Mouse (Mus musculus) intestine, embryonic 15.5 days (tissue): ENCODE measurements around the gene Tpsb2. TPM values are rescaled to one million over a fixed set of nuclear protein-coding genes. Genes with fewer than 3 reads are reported as not detected.
A peak's percentile ranks its signal among the peaks of the same experiment; 100 is the strongest.

ENCODE experiments used
- ATAC-seq: fragments of 200-750 bp; cut with Nextera tagmentation; 2 replicates; pipeline ENCODE4 v1.8.0; 2017; ENCODE audit warnings: moderate TSS enrichment, moderate library complexity
- H3K27ac ChIP-seq: fragments of 300-500 bp; sonication (generic); 2 replicates; pipeline ENCODE4 v1.5.1; 2015; ENCODE audit warnings: mild to moderate bottlenecking, inconsistent platforms
- H3K27me3 ChIP-seq: fragments of 300-500 bp; sonication (generic); replicated peaks from 2 replicates; pipeline ENCODE4 v1.6.1; 2015; ENCODE audit warnings: inconsistent platforms
- H3K36me3 ChIP-seq: fragments of 300-500 bp; sonication (generic); 2 replicates; pipeline ENCODE4 v1.6.1; 2015; ENCODE audit warnings: inconsistent platforms
- H3K4me1 ChIP-seq: fragments of 300-500 bp; sonication (generic); replicated peaks from 2 replicates; pipeline ENCODE4 v1.6.1; 2015; ENCODE audit warnings: inconsistent platforms
- H3K4me2 ChIP-seq: fragments of 300-500 bp; sonication (generic); replicated peaks from 2 replicates; pipeline ENCODE4 v1.6.1; 2015; ENCODE audit warnings: mild to moderate bottlenecking, inconsistent platforms
- H3K4me3 ChIP-seq: fragments of 300-500 bp; sonication (generic); replicated peaks from 2 replicates; pipeline ENCODE4 v1.5.1; 2015; ENCODE audit warnings: inconsistent platforms
- H3K9ac ChIP-seq: fragments of 300-500 bp; sonication (generic); 2 replicates; pipeline ENCODE4 v1.6.1; 2015; ENCODE audit warnings: inconsistent platforms
- H3K9me3 ChIP-seq: fragments of 300-500 bp; sonication (generic); 2 replicates; pipeline ENCODE4 v1.6.1; 2016; ENCODE audit warnings: inconsistent platforms
- WGBS: fragments of 180-500 bp; shearing (Covaris S2); methylation state at CpG from one replicate; pipeline ENCODE4 v1.1.7; 2015; 5-methylcytosine and 5-hydroxymethylcytosine counted together
- polyA plus RNA-seq: library from polyadenylated mRNA; unstranded; fragments of >200 nt; fragmentation: Nextera tagmentation; extraction: Ambion mirVana; gene quantifications from 2 replicates; pipeline ENCODE4 v1.2.1, GENCODE M21; 2015

The Tpsb2 gene
- polyA plus RNA-seq, 1 experiment from 2014 or later: 1.9 TPM

- ATAC-seq: no peak
- H3K9ac ChIP-seq: no peak overlapping the region
- 81% methylated on average over 7 of the region's 7 CpGs for WGBS
These were observed 42.3 kb downstream of the Tpsb2 start for GRCm38 (mm10) chr17:25408302-25408999.

DNA sequence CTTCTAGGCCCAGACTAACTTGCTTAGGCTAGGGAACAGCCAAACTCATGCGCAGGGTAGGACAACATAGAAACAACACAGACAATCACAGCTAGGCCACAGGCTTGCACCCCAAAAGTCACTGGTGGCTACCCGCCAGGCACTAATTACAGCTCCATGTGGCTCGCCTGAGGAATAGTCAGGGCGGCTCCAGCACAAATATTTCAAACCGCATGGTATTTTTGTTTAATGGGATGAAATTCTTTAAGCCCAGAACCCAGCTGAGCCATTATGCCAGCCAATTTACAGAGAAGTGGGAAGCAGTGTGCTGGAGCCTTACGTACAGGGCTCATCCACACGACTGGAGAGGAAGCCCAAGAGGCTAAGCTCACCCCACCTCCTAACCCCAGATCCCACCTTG lies 43.5 kb downstream of the Tpsb2 start:
- no peaks in the 10 kb centered on the region for H3K27me3 ChIP-seq
- 73% methylated on average over 7 of the region's 7 CpGs for WGBS
- H3K4me3 ChIP-seq: no peak overlapping the region
- H3K36me3 ChIP-seq: no peaks in the 10 kb centered on the region
- no peak for ATAC-seq
- no peak overlapping the region for H3K9ac ChIP-seq
- H3K4me1 ChIP-seq: peaks cover 52% of the 10 kb centered on the region
- no peak overlapping the region for H3K27ac ChIP-seq
- H3K4me2 ChIP-seq: no peak overlapping the region
- H3K9me3 ChIP-seq: no peaks in the 10 kb centered on the region

More at GRCm38 (mm10) chr17:25408302-25408999, 42.3 kb downstream of the Tpsb2 start:
- no peak overlapping the region for H3K4me3 ChIP-seq
- H3K27me3 ChIP-seq: no peaks in the 10 kb centered on the region
- H3K4me1 ChIP-seq: peaks cover 47% of the 10 kb centered on the region
- H3K4me2 ChIP-seq: no peak overlapping the region
- H3K36me3 ChIP-seq: no peaks in the 10 kb centered on the region
- H3K9me3 ChIP-seq: no peaks in the 10 kb centered on the region
- H3K27ac ChIP-seq: no peak overlapping the region

DNA sequence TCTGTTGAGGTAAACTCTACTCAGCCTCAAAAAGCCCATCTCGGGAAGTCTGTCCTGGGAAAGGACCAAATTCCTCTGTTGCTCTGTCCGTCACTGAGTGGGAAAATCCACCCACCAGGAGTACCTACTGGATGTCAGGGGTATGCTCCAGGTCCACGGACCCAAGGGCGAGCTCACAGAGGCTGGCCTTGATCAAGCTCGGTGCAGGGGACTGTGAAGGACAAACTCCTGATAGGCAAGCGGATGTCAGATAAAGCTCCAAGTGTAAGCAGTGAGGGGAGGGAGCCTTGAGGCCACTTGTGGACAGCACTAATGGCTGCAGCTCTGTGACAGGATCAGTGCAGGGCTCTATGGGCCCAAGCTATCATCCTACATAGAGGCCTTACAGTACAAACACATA lies 44.1 kb downstream of the Tpsb2 start:
- Histone ChIP-seq H3K4me3 (no peak overlapping the region), H3K4me1 (peaks cover 52% of the 10 kb centered on the region), H3K9me3 (no peaks in the 10 kb centered on the region), H3K9ac (no peak overlapping the region), H3K27me3 (no peaks in the 10 kb centered on the region), H3K4me2 (no peak overlapping the region), H3K27ac (no peak overlapping the region), H3K36me3 (no peaks in the 10 kb centered on the region)
- WGBS: 68% methylated on average over 6 of the region's 6 CpGs
- ATAC-seq: no peak

- Histone ChIP-seq H3K4me3 (no peak overlapping the region), H3K4me2 (no peak overlapping the region), H3K27ac (no peak overlapping the region), H3K27me3 (no peaks in the 10 kb centered on the region), H3K4me1 (peaks cover 53% of the 10 kb centered on the region), H3K9ac (no peak overlapping the region), H3K9me3 (no peaks in the 10 kb centered on the region), H3K36me3 (no peaks in the 10 kb centered on the region)
- 39% methylated on average over 7 of the region's 7 CpGs for WGBS
- no peak for ATAC-seq
These were observed 44.7 kb downstream of the Tpsb2 start for GRCm38 (mm10) chr17:25410786-25411185.

GRCm38 (mm10) chr17:25411251-25411650 lies 45.1 kb downstream of the Tpsb2 start:
- Histone ChIP-seq H3K9ac (no peak overlapping the region), H3K4me2 (no peak overlapping the region), H3K4me3 (no peak overlapping the region), H3K27ac (no peak overlapping the region), H3K4me1 (peaks cover 53% of the 10 kb centered on the region), H3K27me3 (no peaks in the 10 kb centered on the region), H3K36me3 (no peaks in the 10 kb centered on the region), H3K9me3 (no peaks in the 10 kb centered on the region)
- no peak for ATAC-seq
- WGBS: 46% methylated on average over 4 of the region's 4 CpGs

DNA sequence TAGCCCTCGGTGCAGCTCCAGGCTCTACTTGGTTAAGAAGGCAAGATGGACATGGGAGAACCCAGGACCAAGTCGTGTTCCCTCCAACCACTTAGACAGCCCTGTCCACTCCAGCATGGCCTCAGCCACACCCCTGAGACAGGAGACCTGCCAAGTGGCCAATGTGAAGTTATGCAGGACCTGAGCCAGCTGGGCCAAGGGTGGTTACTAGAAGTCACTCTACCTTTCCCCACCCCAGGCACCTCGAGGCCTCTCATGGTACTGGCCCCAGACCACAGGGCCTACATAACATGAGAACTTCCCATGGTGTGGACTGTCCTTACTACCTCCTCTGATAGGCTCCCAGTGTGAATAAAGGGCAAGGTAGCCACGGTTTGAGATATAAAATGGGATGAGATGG lies 48.1 kb downstream of the Tpsb2 start:
- ATAC-seq: no peak
- H3K36me3 ChIP-seq: no peaks in the 10 kb centered on the region
- H3K27me3 ChIP-seq: no peaks in the 10 kb centered on the region
- no peak overlapping the region for H3K4me2 ChIP-seq
- no peak overlapping the region for H3K27ac ChIP-seq
- H3K4me3 ChIP-seq: no peak overlapping the region
- H3K4me1 ChIP-seq: peaks cover 44% of the 10 kb centered on the region
- WGBS: 71% methylated on average over 4 of the region's 4 CpGs
- H3K9me3 ChIP-seq: no peaks in the 10 kb centered on the region
- no peak overlapping the region for H3K9ac ChIP-seq

GRCm38 (mm10) chr17:25414917-25415316 lies 48.8 kb downstream of the Tpsb2 start:
- H3K27me3 ChIP-seq: no peaks in the 10 kb centered on the region
- H3K9ac ChIP-seq: no peak overlapping the region
- H3K4me2 ChIP-seq: no peak overlapping the region
- H3K27ac ChIP-seq: peak overlapping the region; percentile 36; the same call in 1 of the 2 replicates
- 33% methylated on average over 3 of the region's 3 CpGs for WGBS
- H3K4me1 ChIP-seq: peaks cover 43% of the 10 kb centered on the region
- H3K9me3 ChIP-seq: no peaks in the 10 kb centered on the region
- no peak overlapping the region for H3K4me3 ChIP-seq
- no peaks in the 10 kb centered on the region for H3K36me3 ChIP-seq
- no peak; the same call in 1 of the 2 replicates for ATAC-seq

DNA sequence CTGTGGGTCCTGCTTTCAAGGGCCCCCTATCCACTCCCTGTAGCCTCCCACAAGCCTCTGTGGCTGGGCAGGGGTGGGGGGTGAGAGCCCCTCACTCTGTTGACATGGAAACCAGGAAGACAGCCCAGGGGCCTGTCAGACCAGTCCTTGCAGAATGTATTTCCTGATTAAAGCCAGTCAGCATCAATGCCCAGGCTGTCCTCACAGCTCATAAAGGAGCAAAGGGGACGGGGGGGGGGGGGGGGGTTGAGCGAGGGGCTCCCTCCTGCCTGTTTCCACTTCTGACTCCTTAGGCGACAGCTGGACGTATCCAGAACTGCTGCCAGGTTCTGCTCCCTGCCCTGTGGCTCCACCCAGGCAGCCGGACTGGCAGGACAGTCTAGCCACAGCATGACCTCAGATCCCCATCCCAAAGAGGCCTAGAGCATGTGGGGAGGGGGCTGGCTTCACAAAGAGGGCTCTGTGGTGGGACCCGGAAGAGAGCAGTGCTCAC lies 49.4 kb downstream of the Tpsb2 start:
- Histone ChIP-seq H3K4me1 (peaks cover 38% of the 10 kb centered on the region), H3K4me2 (peak overlapping the region; percentile 24)

DNA sequence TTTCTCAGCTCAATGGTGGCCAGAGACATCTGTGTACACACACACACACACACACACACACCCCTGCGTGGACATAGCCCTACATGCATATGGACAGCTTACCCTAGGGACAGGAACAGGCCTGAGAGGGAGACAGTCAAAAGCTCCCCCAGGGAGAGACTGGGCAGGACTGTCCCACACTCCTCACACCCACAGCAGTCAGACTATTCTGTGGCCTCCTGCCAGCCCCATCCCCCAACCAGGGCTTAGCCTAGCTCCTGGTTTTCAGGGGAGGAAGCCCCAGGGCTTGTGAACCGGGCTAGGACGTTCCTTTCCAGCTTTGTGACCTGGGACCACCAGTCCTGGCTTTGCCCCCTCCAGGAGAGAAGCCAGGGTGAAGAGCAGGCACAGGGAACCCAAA lies 50.1 kb downstream of the Tpsb2 start:
- 19% methylated on average over 3 of the region's 3 CpGs for WGBS
- no peaks in the 10 kb centered on the region for H3K27me3 ChIP-seq
- peaks cover 35% of the 10 kb centered on the region for H3K4me1 ChIP-seq
- peak; percentile 54 for ATAC-seq
- H3K4me2 ChIP-seq: peak overlapping the region; percentile 24
- no peak overlapping the region; the same call in 1 of the 2 replicates for H3K4me3 ChIP-seq
- no peaks in the 10 kb centered on the region for H3K36me3 ChIP-seq
- H3K9me3 ChIP-seq: no peaks in the 10 kb centered on the region
- H3K9ac ChIP-seq: no peak overlapping the region
- 0 out of 2 replicates have a peak overlapping the region, but pooled peaks have one; percentile 36 for H3K27ac ChIP-seq

More for the DNA sequence above, 49.4 kb downstream of the Tpsb2 start:
- ATAC-seq: peak; percentile 62
- H3K27me3 ChIP-seq: no peaks in the 10 kb centered on the region
- no peaks in the 10 kb centered on the region for H3K36me3 ChIP-seq
- peak overlapping the region; percentile 36 for H3K27ac ChIP-seq
- no peak overlapping the region for H3K4me3 ChIP-seq
- WGBS: 10% methylated on average over 6 of the region's 6 CpGs
- no peak overlapping the region for H3K9ac ChIP-seq
- H3K9me3 ChIP-seq: no peaks in the 10 kb centered on the region

- peaks cover 2% of the 10 kb centered on the region; the same call in 1 of the 2 replicates for H3K36me3 ChIP-seq
- no peak overlapping the region for H3K4me2 ChIP-seq
- ATAC-seq: no peak
- no peaks in the 10 kb centered on the region for H3K9me3 ChIP-seq
- no peak overlapping the region for H3K9ac ChIP-seq
- peaks cover 32% of the 10 kb centered on the region for H3K4me1 ChIP-seq
- WGBS: 83% methylated on average over 6 of the region's 6 CpGs
- no peak overlapping the region for H3K4me3 ChIP-seq
- no peaks in the 10 kb centered on the region for H3K27me3 ChIP-seq
- H3K27ac ChIP-seq: no peak overlapping the region
These were observed 51.9 kb downstream of the Tpsb2 start for GRCm38 (mm10) chr17:25417990-25418389.

Other genes starting within 250 kb of the Tpsb2 start
- gene Ptx4, start 245.5 kb upstream of the Tpsb2 start, polyA plus RNA-seq: 0.15 and 0.25 TPM in 2 replicates
- 20.3 and 20.4 TPM in 2 replicates for gene Clcn7, start 232.9 kb upstream of the Tpsb2 start, polyA plus RNA-seq
- 0.16 and 0.19 TPM in 2 replicates for gene Ccdc154, start 203.8 kb upstream of the Tpsb2 start, polyA plus RNA-seq
- gene Gm38655, start 190.8 kb upstream of the Tpsb2 start, polyA plus RNA-seq: 1.2 and 1.7 TPM in 2 replicates
- gene BC003965, start 181.8 kb upstream of the Tpsb2 start, polyA plus RNA-seq: 37.4 and 39.5 TPM in 2 replicates
- 6.0 and 6.6 TPM in 2 replicates for gene Unkl, start 177.9 kb upstream of the Tpsb2 start, polyA plus RNA-seq
- gene Gnptg, start 126.2 kb upstream of the Tpsb2 start, polyA plus RNA-seq: 40.6 and 42.7 TPM in 2 replicates
- gene Tsr3, start 126.1 kb upstream of the Tpsb2 start, polyA plus RNA-seq: 37.7 and 38.5 TPM in 2 replicates
- gene Baiap3, start 109.9 kb upstream of the Tpsb2 start, polyA plus RNA-seq: 4.0 and 4.3 TPM in 2 replicates
- gene Ube2i, start 91.7 kb upstream of the Tpsb2 start, polyA plus RNA-seq: 490 and 556 TPM in 2 replicates
- gene Prss34, start 67.9 kb upstream of the Tpsb2 start, polyA plus RNA-seq: 0.62 TPM in 1 of 2 replicates, not detected in the other
- not detected in 2 replicates for gene Prss28, start 57.7 kb upstream of the Tpsb2 start, polyA plus RNA-seq
- gene Prss29, start 47.7 kb upstream of the Tpsb2 start, polyA plus RNA-seq: not detected in 2 replicates
- not detected in 2 replicates for gene Tpsab1, start 20.7 kb upstream of the Tpsb2 start, polyA plus RNA-seq
- gene Tpsg1, start 3.0 kb downstream of the Tpsb2 start, polyA plus RNA-seq: 14.3 and 17.6 TPM in 2 replicates
- 4.3 and 4.6 TPM in 2 replicates for gene Cacna1h, start 67.5 kb downstream of the Tpsb2 start, polyA plus RNA-seq
- not detected in 2 replicates for gene Tekt4, start 88.3 kb downstream of the Tpsb2 start, polyA plus RNA-seq
- 0.49 and 0.73 TPM in 2 replicates for gene Sstr5, start 131.0 kb downstream of the Tpsb2 start, polyA plus RNA-seq
- gene Sox8, start 204.4 kb downstream of the Tpsb2 start, polyA plus RNA-seq: 5.8 and 6.1 TPM in 2 replicates
- gene Lmf1, start 212.8 kb downstream of the Tpsb2 start, polyA plus RNA-seq: 33.0 and 35.9 TPM in 2 replicates